Mouse (Mus musculus) E14TG2a.4 (cell line): Measurements from ENCODE around the gene Zranb3.

Source experiments
- CTCF ChIP-seq: conservative IDR thresholded peaks from 2 replicates; pipeline ENCODE4 v1.5.1; 2014; ENCODE audit warnings: low read length
- NANOG ChIP-seq: IDR thresholded peaks from 2 replicates; pipeline ENCODE4 v1.6.1; 2014; ENCODE audit warnings: borderline replicate concordance, low read length, mixed read lengths
- POU5F1 ChIP-seq: IDR thresholded peaks from 2 replicates; pipeline ENCODE4 v1.6.1; 2014; ENCODE audit warnings: low read length, borderline replicate concordance

- TF ChIP-seq CTCF (no peak), NANOG (no peak), POU5F1 (no peak)
Observed at GRCm38 (mm10) chr1:127983274-127983993, 119.4 kb downstream of the Zranb3 start.
